Mouse (Mus musculus): ENCODE results near the gene Emx1. TPM values are rescaled to one million over a fixed set of nuclear protein-coding genes. Genes with fewer than 3 reads are reported as not detected.

Gene Emx1
- polyA plus RNA-seq, 1 experiment from 2014 or later: not detected

DNA sequence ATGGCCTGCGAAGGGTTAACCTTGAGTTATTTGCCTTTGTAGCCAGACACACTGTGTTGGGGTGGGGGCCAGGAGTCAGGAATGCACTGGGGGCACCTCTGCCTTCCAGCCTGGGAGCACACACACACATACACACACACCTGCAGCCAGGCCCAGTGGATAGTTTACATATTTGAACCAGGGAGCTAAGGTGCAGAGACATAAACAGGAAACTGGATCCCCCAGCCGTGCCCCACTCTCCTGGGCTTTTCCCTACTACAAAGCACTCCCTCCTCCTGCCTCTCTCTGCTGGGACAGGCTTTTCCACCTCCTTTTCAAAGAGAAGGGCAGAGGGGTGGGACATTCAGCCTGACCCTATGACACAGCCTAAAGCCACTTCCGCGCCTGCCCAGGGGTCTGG, 33.7 kb downstream of the Emx1 start:
- no peak for ATAC-seq
- Histone ChIP-seq H3K9me3 (replicated peaks) (no peaks in the 10 kb centered on the region), H3K27me3 (replicated peaks) (no peaks in the 10 kb centered on the region), H3K4me3 (no peak overlapping the region), H3K4me2 (no peak overlapping the region), H3K4me1 (no peaks in the 10 kb centered on the region), H3K9ac (no peak overlapping the region), H3K36me3 (no peaks in the 10 kb centered on the region), H3K27ac (no peak overlapping the region)
- 56% methylated on average over 4 of the region's 4 CpGs for WGBS (ENCODE audit: insufficient replicate concordance)

DNA sequence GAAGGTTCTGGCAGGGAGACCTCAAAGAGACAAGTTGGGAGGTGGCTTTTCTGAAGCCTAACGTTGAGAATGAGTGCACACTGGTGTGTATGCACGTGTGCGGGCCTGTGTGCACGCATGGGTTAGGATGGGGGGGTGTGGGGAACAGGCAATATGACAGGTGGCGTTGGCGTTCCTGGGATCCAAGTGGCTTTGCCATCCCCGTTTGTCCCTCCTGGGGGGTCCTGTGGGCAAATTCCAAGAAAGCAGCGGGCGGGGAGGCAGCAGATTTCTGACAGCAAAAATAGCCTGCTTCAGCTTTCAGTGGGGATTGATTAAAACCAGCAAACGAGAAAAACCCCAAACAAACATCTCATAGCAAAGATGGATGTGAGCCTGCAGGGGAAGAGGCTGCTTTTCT, 35.3 kb downstream of the Emx1 start:
- ATAC-seq: no peak
- no peak overlapping the region for H3K27ac ChIP-seq
- no peaks in the 10 kb centered on the region for H3K36me3 ChIP-seq
- H3K9ac ChIP-seq: no peak overlapping the region
- no peaks in the 10 kb centered on the region for H3K27me3 ChIP-seq (replicated peaks)
- no peaks in the 10 kb centered on the region for H3K9me3 ChIP-seq (replicated peaks)
- H3K4me3 ChIP-seq: no peak overlapping the region
- WGBS (ENCODE audit: insufficient replicate concordance): 72% methylated on average over 10 of the region's 10 CpGs
- no peaks in the 10 kb centered on the region for H3K4me1 ChIP-seq
- no peak overlapping the region for H3K4me2 ChIP-seq

DNA sequence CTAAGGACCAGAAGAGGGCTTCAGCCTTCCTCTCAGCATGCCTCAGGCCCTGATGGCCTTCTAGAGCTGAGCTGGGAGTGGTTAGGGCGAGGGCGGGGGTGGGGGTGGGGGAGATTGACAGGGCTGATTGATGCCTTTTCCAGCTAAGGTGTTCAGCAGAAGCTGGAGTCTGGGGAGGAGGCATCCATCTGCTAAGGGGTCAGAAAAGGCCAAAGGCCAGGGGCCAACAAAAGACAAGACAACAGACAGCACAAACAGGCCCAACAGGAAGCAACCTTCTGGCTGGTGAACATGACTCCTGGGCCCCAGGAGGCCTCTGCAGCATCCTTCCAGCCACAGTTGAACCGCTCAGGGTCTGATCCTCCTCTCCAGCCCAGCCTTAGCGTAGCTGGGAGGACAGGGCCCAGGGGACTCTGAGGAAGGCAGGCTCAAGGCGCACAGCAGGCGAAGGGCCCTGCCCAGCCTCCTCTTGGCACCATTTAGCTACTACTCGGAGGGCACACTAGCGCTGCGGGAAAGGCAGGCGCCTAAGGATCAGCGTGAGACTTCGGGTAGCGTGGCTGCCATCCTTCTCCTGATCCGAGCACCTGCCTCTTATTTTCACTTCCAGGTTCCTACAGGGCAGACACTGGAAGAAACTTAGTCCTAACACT, 36.4 kb downstream of the Emx1 start:
- no peak for ATAC-seq
- Histone ChIP-seq H3K9me3 (replicated peaks) (no peaks in the 10 kb centered on the region), H3K4me1 (no peaks in the 10 kb centered on the region), H3K27ac (no peak overlapping the region), H3K27me3 (replicated peaks) (no peaks in the 10 kb centered on the region), H3K36me3 (no peaks in the 10 kb centered on the region), H3K9ac (no peak overlapping the region), H3K4me2 (no peak overlapping the region), H3K4me3 (no peak overlapping the region)
- WGBS (ENCODE audit: insufficient replicate concordance): 66% methylated on average over 14 of the region's 14 CpGs

DNA sequence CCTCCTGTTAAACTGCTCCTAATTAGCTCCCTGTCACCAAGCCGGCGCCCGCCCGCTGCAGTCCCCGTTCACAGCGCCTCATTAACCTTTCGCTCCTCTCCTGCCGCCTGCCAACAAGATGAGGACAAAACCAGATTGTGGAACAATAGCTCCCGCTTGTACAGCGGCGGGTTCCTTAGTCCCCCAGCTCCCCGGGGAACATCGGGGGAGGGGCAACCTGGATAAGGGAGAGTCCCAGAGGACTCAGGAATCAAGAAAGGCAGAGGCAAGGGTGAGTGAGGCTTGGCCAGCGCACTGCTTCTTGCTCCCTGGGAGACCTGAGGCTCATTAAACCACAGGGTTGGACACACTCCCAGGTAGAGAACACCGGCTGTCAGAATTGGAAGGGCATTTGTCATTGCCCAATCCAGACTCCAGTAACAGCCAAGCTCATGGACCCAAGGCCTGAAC, 37.2 kb downstream of the Emx1 start:
- 62% methylated on average over 15 of the region's 15 CpGs for WGBS (ENCODE audit: insufficient replicate concordance)
- Histone ChIP-seq H3K9ac (no peak overlapping the region), H3K27me3 (replicated peaks) (no peaks in the 10 kb centered on the region), H3K4me1 (no peaks in the 10 kb centered on the region), H3K9me3 (replicated peaks) (no peaks in the 10 kb centered on the region), H3K27ac (no peak overlapping the region), H3K4me2 (no peak overlapping the region), H3K4me3 (no peak overlapping the region), H3K36me3 (no peaks in the 10 kb centered on the region)
- ATAC-seq: no peak

DNA sequence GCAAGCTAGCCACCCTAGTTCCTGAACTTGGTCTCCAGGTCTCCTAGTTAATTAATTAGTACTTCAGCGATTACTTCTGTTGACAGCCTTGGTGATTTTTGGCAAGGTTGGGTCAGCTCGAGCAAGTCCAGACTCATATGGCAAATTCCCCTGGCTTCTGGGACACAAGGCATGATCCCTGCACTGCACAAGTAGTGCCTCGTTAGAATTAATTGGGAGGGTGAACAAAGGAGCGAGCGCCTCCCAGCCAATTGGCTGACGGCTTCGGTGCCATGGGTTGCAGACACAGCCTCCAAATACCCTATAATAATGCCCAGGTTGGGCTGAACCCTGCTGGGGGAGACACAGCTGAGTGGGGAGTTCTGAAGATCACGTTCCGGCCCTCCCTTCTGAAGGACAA, 39.3 kb downstream of the Emx1 start:
- 74% methylated on average over 9 of the region's 9 CpGs for WGBS (ENCODE audit: insufficient replicate concordance)
- Histone ChIP-seq H3K36me3 (no peaks in the 10 kb centered on the region), H3K4me1 (no peaks in the 10 kb centered on the region), H3K27ac (no peak overlapping the region), H3K4me2 (no peak overlapping the region), H3K9me3 (replicated peaks) (no peaks in the 10 kb centered on the region), H3K27me3 (replicated peaks) (0 out of 2 replicates have a peak, but pooled peaks cover 6% of the 10 kb centered on the region), H3K9ac (no peak overlapping the region), H3K4me3 (no peak overlapping the region)
- no peak for ATAC-seq

DNA sequence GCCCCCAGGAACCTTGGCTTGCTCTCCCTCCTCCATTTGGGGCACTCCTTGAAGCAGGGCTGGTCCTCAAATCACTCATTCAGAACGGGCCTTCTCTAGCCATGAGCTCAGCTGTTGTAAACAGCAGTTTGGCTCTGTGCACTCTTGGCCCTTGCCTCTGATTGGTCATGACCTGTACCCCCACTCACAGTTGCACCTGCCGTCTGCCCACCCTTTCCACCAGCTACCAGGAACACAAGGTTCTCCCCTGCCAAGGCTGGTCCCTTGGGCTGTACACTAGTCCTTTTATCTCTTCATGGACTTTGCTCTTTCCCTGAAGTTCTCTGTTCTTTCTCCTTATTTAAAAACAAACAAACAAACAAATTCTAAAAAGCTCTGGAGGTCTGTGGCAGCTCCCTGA, 40.3 kb downstream of the Emx1 start:
- no peak for ATAC-seq
- Histone ChIP-seq H3K4me1 (no peaks in the 10 kb centered on the region), H3K9ac (no peak overlapping the region), H3K27me3 (replicated peaks) (peaks cover 14% of the 10 kb centered on the region; the same call in 1 of the 2 replicates), H3K4me2 (no peak overlapping the region), H3K27ac (no peak overlapping the region), H3K4me3 (no peak overlapping the region), H3K9me3 (replicated peaks) (no peaks in the 10 kb centered on the region), H3K36me3 (no peaks in the 10 kb centered on the region)
- WGBS (ENCODE audit: insufficient replicate concordance): 62% methylated on average over 2 of the region's 2 CpGs

DNA sequence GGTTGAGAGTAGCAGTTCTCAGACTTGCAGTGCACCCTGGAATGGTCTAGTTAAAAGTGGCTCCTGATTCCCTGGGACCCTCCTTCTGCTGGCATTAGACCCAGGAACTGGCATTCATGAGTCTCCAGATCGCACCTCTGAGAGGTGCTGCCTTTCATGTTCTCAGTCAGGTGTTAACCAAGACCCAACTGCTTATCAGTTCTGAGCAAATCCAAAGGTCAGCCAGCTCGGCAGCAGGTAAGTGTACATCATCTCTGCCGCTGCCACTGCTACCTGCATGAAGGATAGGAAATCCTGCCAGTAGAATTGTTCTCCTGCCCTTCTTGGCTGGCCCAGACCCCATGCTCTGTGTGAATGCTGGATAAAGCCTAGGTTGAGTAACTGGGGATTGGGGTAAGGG, 43.5 kb downstream of the Emx1 start:
- Histone ChIP-seq H3K27ac (no peak overlapping the region), H3K36me3 (no peaks in the 10 kb centered on the region)

DNA sequence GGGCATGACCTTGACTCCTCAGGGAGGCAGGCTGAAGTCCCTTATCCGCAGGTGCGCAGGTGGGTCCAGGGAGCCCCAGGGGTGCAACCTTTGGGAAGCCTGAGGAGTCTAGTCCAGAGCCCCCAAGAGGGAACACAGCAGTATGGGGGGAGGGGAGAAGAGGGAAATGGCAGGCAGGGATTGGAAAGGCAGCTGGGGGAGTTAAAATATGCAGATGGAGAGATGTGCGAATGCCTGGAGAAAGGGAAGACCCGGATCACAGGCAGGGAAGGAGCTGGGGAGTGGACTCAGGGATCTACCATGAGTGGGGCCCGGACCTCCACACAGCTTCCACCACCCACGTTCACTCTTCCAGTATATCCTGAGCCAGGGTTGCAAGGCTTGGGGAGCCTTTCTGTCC, 44.2 kb downstream of the Emx1 start:
- Histone ChIP-seq H3K4me2 (no peak overlapping the region), H3K27me3 (replicated peaks) (peaks cover 16% of the 10 kb centered on the region; the same call in 1 of the 2 replicates), H3K27ac (no peak overlapping the region), H3K9me3 (replicated peaks) (no peaks in the 10 kb centered on the region), H3K36me3 (no peaks in the 10 kb centered on the region), H3K4me3 (no peak overlapping the region), H3K9ac (no peak overlapping the region), H3K4me1 (peaks cover 13% of the 10 kb centered on the region)
- ATAC-seq: no peak
- WGBS (ENCODE audit: insufficient replicate concordance): 31% methylated on average over 6 of the region's 6 CpGs

More for the DNA sequence above, 43.5 kb downstream of the Emx1 start:
- Histone ChIP-seq H3K27me3 (replicated peaks) (peaks cover 16% of the 10 kb centered on the region; the same call in 1 of the 2 replicates), H3K9me3 (replicated peaks) (no peaks in the 10 kb centered on the region), H3K9ac (no peak overlapping the region), H3K4me1 (peaks cover 13% of the 10 kb centered on the region), H3K4me2 (no peak overlapping the region), H3K4me3 (no peak overlapping the region)
- WGBS (ENCODE audit: insufficient replicate concordance): 47% methylated on average over 3 of the region's 3 CpGs
- ATAC-seq: no peak

DNA sequence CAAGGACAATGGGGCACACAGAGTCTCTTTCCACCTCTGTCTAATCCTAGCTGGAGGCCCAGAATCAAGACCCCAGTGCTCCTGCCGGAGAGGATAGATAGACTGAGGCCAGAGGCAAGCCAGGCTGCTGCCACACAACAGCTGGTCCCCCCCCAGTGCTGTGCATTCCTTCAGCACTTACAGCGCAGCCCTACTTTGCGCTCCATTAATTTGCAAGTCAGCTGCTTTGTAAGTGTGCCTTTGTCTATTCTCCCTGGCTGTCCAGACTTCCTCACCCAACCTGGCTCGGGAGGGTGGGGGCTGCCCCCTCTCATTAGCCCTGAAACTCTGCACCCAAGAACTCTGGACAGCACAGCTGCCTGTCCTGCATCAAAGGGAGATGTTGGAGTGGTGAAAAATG, 44.8 kb downstream of the Emx1 start:
- no peak overlapping the region for H3K4me2 ChIP-seq
- H3K36me3 ChIP-seq: no peaks in the 10 kb centered on the region
- ATAC-seq: no peak
- H3K4me3 ChIP-seq: no peak overlapping the region
- H3K9me3 ChIP-seq (replicated peaks): no peaks in the 10 kb centered on the region
- H3K27me3 ChIP-seq (replicated peaks): peaks cover 16% of the 10 kb centered on the region; the same call in 1 of the 2 replicates
- H3K4me1 ChIP-seq: peaks cover 13% of the 10 kb centered on the region
- 47% methylated on average over 4 of the region's 4 CpGs for WGBS (ENCODE audit: insufficient replicate concordance)
- no peak overlapping the region for H3K27ac ChIP-seq
- no peak overlapping the region for H3K9ac ChIP-seq

DNA sequence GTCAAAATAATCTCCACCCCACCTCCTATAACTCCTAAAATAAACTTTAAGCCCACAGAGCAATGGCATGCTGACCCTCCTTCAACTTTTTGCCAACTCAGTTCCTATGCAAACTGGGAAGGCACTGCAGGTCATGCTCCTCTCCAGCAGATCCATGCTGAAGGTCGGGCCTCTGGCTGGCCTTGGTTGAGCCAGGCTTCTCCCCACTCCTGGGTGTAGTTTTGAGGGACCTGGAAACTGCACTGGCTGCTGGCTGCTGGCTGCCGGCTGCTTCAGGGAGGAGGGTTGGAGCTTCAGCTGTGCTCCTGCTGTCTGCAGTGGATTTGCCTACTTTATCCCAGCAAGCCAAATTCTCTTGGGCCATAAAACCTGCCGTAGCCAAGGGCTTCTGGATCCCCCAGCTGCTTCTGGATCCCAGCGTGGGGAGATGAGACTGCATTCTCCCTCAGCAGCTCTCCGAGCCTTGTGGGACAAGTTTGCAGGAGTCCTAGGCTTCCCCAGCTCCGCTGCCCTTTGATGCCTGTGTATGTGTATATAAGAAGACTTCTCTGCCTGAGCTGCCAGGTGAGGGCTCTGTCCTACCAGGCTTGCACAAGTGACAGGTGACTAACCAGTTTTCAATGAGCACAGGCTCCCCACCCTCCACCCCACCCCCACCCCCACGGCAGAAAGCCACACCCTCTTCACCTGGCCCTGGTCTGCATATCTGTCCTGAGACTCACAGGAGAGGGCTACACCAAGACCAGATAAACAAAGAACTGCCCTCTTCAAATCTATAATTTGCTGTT, 45.8 kb downstream of the Emx1 start:
- peaks cover 13% of the 10 kb centered on the region for H3K4me1 ChIP-seq
- no peak overlapping the region for H3K4me3 ChIP-seq
- H3K36me3 ChIP-seq: no peaks in the 10 kb centered on the region
- H3K9me3 ChIP-seq (replicated peaks): no peaks in the 10 kb centered on the region
- 43% methylated on average over 7 of the region's 7 CpGs for whole genome bisulfite sequencing (ENCODE audit: insufficient replicate concordance)
- H3K27ac ChIP-seq: no peak overlapping the region
- H3K27me3 ChIP-seq (replicated peaks): peaks cover 16% of the 10 kb centered on the region; the same call in 1 of the 2 replicates
- ATAC-seq: no peak
- H3K9ac ChIP-seq: no peak overlapping the region
- H3K4me2 ChIP-seq: no peak overlapping the region

DNA sequence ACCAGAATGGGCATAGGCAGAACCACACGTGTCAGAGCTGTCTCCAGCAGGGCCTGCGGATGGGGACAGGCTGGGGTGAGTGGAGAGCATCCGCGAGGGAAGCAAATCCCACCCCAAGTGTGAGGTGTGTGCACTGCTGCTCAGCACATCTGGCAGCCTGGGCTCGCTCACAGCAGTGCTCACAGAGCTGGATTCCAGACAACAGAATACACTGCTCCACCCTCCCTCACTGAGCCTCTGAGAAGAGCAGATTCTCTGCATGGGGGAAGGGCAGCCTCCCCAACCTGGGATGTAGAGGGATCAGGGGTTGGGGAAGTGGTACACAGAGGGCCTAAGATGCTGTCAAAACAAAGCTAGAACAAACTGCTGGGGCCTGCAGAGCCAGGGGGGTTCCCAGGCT, 47.6 kb downstream of the Emx1 start:
- Histone ChIP-seq H3K4me2 (no peak overlapping the region), H3K4me3 (no peak overlapping the region), H3K27me3 (replicated peaks) (peaks cover 16% of the 10 kb centered on the region; the same call in 1 of the 2 replicates), H3K36me3 (no peaks in the 10 kb centered on the region), H3K9me3 (replicated peaks) (no peaks in the 10 kb centered on the region), H3K27ac (no peak overlapping the region), H3K9ac (no peak overlapping the region), H3K4me1 (peaks cover 18% of the 10 kb centered on the region)
- 66% methylated on average over 5 of the region's 5 CpGs for WGBS (ENCODE audit: insufficient replicate concordance)
- ATAC-seq: no peak

DNA sequence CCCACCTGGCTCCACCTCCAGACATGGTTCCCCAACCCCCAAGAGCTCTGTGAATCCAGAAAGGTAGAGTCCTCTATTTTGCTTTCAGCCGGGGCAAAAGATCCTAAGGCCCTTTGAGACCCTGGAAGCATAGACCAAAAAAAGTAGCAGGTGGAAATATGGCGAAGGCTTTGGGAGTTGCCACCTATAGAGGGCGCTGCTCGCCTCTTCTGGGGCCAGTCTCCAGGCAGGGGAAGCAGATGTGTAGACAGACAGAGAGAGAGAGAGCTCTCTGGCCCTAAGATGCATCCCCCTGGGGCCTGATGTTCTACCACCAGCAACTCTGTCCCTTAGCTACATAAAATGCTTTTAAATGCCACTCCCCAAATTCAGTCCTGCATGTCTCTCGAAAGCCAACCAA, 49.8 kb downstream of the Emx1 start:
- WGBS (ENCODE audit: insufficient replicate concordance): 33% methylated on average over 5 of the region's 5 CpGs

More for the DNA sequence above, 49.8 kb downstream of the Emx1 start:
- H3K9me3 ChIP-seq (replicated peaks): no peaks in the 10 kb centered on the region
- no peak overlapping the region for H3K4me2 ChIP-seq
- peaks cover 6% of the 10 kb centered on the region; the same call in 1 of the 2 replicates for H3K27me3 ChIP-seq (replicated peaks)
- H3K4me1 ChIP-seq: peaks cover 18% of the 10 kb centered on the region
- no peak overlapping the region for H3K27ac ChIP-seq
- no peaks in the 10 kb centered on the region for H3K36me3 ChIP-seq
- no peak overlapping the region for H3K4me3 ChIP-seq
- no peak overlapping the region for H3K9ac ChIP-seq
- no peak for ATAC-seq
